Mouse (Mus musculus) midbrain, postnatal 0 days (tissue): Measurements from ENCODE around the gene Wdr83. TPM values are rescaled to one million over a fixed set of nuclear protein-coding genes. Genes with fewer than 3 reads are reported as not detected.

Experiments used
- ATAC-seq: fragments of 200-750 bp; cut with Nextera tagmentation; 2 replicates; pipeline ENCODE4 v1.8.0; 2017; ENCODE audit warnings: moderate number of reproducible peaks, mild to moderate bottlenecking, moderate TSS enrichment, moderate library complexity; ENCODE audit not compliant: low FRiP score
- DNase-seq: peaks from one replicate; pipeline ENCODE4 v3.0.0-alpha.2; 2015; ENCODE audit warnings: low spot score
- H3K27ac ChIP-seq: fragments of 300-500 bp; sonication (generic); 2 replicates; pipeline ENCODE4 v1.5.1; 2014; ENCODE audit warnings: low read depth, mild to moderate bottlenecking, low read length, mixed read lengths
- H3K27me3 ChIP-seq: fragments of 300-500 bp; sonication (generic); 2 replicates; pipeline ENCODE4 v1.6.1; 2014; ENCODE audit warnings: low read length, control low read depth, mixed read lengths; ENCODE audit not compliant: insufficient read depth
- H3K36me3 ChIP-seq: fragments of 300-500 bp; sonication (generic); 2 replicates; pipeline ENCODE4 v1.6.1; 2014; ENCODE audit warnings: low read length, control low read depth, mixed read lengths; ENCODE audit not compliant: insufficient read depth
- H3K4me1 ChIP-seq: fragments of 300-500 bp; sonication (generic); 2 replicates; pipeline ENCODE4 v1.6.1; 2014; ENCODE audit warnings: mild to moderate bottlenecking, control low read depth, antibody characterized with exemption, low read length, mixed read lengths; ENCODE audit not compliant: insufficient read depth
- H3K4me2 ChIP-seq: fragments of 300-500 bp; sonication (generic); 2 replicates; pipeline ENCODE4 v1.6.1; 2014; ENCODE audit warnings: low read depth, mild to moderate bottlenecking, low read length, mixed read lengths; ENCODE audit not compliant: poor library complexity, severe bottlenecking
- H3K4me3 ChIP-seq: fragments of 300-500 bp; sonication (generic); 2 replicates; pipeline ENCODE4 v1.5.1; 2014; ENCODE audit warnings: low read depth, mild to moderate bottlenecking, low read length, moderate library complexity
- H3K9ac ChIP-seq: fragments of 300-500 bp; sonication (generic); replicated peaks from 2 replicates; pipeline ENCODE4 v1.6.1; 2014; ENCODE audit warnings: mild to moderate bottlenecking, low read length, moderate library complexity, mixed read lengths; ENCODE audit not compliant: poor library complexity, severe bottlenecking
- H3K9me3 ChIP-seq: fragments of 300-500 bp; sonication (generic); 2 replicates; pipeline ENCODE4 v1.6.1; 2016; ENCODE audit warnings: low read length, control low read depth
- CTCF ChIP-seq: IDR thresholded peaks from 2 replicates; pipeline ENCODE4 v1.5.1; 2016; ENCODE audit warnings: antibody characterized with exemption, mild to moderate bottlenecking
- whole genome bisulfite sequencing: fragments of 180-500 bp; shearing (Covaris S2); extraction: QIAGEN DNeasy Blood & Tissue Kit; methylation state at CpG from one replicate; pipeline ENCODE4 v1.1.7; 2014; 5-methylcytosine and 5-hydroxymethylcytosine counted together
- polyA plus RNA-seq: library from polyadenylated mRNA; unstranded; fragments of >200 nt; fragmentation: Nextera tagmentation; extraction: Ambion mirVana; gene quantifications from 2 replicates; pipeline ENCODE4 v1.2.1, GENCODE M21; 2015
- total RNA-seq: library from RNA; depleted of rRNA; stranded (reverse); fragments of >200 nt; gene quantifications from 2 replicates; pipeline ENCODE4 v1.2.3, GENCODE M21; 2014

Gene Wdr83
- total and polyA plus RNA-seq, 2 experiments from 2014 or later, result 34.1 to 37.0 TPM

DNA sequence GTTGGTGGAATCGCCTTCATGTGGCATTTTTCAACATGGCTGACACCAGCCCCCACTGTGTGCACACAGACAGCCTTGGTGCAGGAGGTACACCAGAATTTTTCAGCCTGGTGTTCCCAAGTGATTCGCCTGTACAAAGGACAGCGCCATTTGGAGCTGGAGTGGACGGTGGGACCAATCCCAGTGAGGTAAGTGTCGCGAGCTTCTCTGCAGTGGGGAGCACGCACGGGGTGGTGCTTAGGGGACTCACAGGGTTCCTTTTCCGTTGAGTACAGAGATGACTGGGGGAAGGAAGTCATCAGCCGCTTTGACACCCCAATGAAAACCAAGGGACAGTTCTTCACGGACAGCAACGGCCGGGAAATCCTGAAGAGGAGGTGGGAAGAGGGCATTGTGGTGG, 13.9 kb upstream of the Wdr83 start:
- H3K4me1 ChIP-seq, result no peaks in the 10 kb centered on the region
- 96% methylated on average over 13 of the region's 13 CpGs for WGBS
- no peak overlapping the region for H3K4me2 ChIP-seq
- peaks cover 40% of the 10 kb centered on the region for H3K36me3 ChIP-seq
- no peak overlapping the region for H3K27ac ChIP-seq
- no peak overlapping the region for H3K9ac ChIP-seq
- ATAC-seq, result no peak
- H3K9me3 ChIP-seq, result no peaks in the 10 kb centered on the region
- TF ChIP-seq CTCF, result no peak
- H3K4me3 ChIP-seq, result no peak overlapping the region
- DNase-seq, result no peak
- no peaks in the 10 kb centered on the region for H3K27me3 ChIP-seq

DNA sequence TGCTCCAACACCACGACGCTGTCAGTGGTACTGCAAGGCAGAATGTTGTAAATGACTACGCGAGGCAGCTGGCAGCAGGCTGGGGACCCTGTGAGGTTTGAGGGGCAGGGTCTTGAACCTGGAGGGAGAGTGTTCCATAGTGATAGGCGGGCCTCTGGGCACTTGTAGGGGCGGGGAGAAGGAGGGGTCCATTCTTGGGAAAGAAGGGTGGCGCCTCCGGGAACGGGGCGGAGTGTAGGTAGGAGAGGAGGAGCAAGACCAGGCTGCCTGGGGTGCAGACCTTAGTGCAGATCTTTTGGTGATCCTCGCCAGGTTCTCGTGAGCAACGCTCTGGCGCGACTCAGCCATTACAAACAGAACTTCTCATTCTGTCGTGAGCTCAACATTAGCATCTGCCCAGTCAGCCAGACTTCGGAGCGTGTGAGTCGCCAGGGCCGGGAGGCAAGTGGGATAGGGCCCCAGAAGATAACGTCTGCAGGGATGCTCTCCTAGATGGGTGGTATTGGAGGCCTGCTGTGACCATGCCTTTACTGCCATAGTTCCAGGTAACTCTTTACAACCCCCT, 10.5 kb upstream of the Wdr83 start:
- Histone ChIP-seq H3K4me2 (no peak overlapping the region), H3K4me3 (no peak overlapping the region), H3K9ac (no peak overlapping the region), H3K27ac (no peak overlapping the region), H3K27me3 (no peaks in the 10 kb centered on the region), H3K9me3 (no peaks in the 10 kb centered on the region), H3K36me3 (peaks cover 22% of the 10 kb centered on the region), H3K4me1 (no peaks in the 10 kb centered on the region)
- ATAC-seq (no peak), DNase-seq (no peak)
- no peak for TF ChIP-seq CTCF
- 43% methylated on average over 21 of the region's 21 CpGs for WGBS

DNA sequence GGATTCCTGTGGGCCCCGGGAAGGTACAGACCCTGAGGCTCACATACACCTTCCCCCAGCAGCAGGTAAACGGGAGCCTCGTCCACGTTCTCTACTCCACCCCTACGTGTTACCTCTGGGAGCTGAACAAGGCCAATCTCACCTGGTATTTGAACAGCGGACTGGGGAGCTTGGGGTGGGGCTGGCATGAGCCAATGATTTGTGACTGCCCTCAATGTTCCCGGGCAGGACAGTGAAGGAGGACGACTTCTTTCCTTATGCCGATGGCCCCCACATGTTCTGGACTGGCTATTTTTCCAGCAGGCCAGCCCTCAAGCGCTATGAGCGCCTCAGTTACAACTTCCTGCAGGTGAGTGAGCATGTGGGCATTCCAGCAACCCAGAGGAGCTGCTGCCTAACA, 9.8 kb upstream of the Wdr83 start:
- 96% methylated on average over 11 of the region's 11 CpGs for WGBS
- ATAC-seq (no peak), DNase-seq (no peak)
- Histone ChIP-seq H3K4me3 (no peak overlapping the region), H3K27me3 (no peaks in the 10 kb centered on the region), H3K9me3 (no peaks in the 10 kb centered on the region), H3K4me2 (no peak overlapping the region), H3K36me3 (peaks cover 15% of the 10 kb centered on the region), H3K27ac (no peak overlapping the region), H3K4me1 (no peaks in the 10 kb centered on the region), H3K9ac (no peak overlapping the region)
- no peak for TF ChIP-seq CTCF

DNA sequence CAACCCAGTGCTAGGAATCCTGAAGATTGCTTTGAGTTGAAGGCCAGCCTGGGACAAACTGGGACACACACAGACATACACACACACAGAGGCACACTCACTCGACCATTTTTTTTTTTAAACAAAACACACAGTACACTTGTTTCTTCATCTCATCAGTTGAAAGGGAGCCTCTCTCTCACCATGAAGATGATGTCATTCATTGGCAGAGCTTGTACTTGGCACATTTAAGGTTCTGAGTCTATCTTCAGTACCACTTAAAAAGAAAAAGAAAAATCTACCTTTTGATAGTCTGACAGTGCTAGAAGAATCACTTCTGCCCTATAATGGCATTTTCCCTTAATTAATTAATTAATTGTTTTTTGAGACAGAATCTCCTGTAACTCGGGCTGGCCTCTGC, 7.7 kb upstream of the Wdr83 start:
- no peaks in the 10 kb centered on the region for H3K9me3 ChIP-seq
- H3K4me3 ChIP-seq, result no peak overlapping the region
- TF ChIP-seq CTCF, result no peak
- no peak overlapping the region for H3K9ac ChIP-seq
- WGBS, result 85% methylated on average over 2 of the region's 2 CpGs
- H3K27me3 ChIP-seq, result no peaks in the 10 kb centered on the region
- DNase-seq (no peak), ATAC-seq (no peak)
- H3K36me3 ChIP-seq, result peaks cover 5% of the 10 kb centered on the region
- H3K4me2 ChIP-seq, result no peak overlapping the region
- H3K27ac ChIP-seq, result no peak overlapping the region
- H3K4me1 ChIP-seq, result no peaks in the 10 kb centered on the region

DNA sequence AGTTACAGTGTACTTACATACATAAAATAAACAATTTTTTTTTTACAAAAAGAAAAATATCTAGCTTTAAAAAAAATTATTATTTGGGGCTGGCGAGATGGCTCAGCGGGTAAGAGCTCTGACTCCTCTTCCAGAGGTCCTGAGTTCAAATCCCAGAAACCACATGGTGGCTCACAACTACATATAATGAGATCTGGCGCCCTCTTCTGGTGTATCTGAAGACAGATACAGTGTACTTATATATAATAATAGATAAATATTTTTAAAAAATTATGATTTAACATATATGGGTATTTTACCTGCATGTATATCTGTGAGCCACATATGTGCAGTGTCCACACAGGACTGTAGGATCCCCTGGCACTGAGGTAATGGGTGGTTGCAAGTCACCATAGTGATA, 5.1 kb upstream of the Wdr83 start:
- Histone ChIP-seq H3K4me2 (no peak overlapping the region), H3K36me3 (no peaks in the 10 kb centered on the region), H3K27ac (no peak overlapping the region), H3K9me3 (no peaks in the 10 kb centered on the region), H3K27me3 (no peaks in the 10 kb centered on the region), H3K4me3 (no peak overlapping the region), H3K9ac (no peak overlapping the region), H3K4me1 (no peaks in the 10 kb centered on the region)
- 83% methylated on average over 3 of the region's 3 CpGs for WGBS
- ATAC-seq (no peak), DNase-seq (no peak)
- peak; percentile 25 for TF ChIP-seq CTCF

DNA sequence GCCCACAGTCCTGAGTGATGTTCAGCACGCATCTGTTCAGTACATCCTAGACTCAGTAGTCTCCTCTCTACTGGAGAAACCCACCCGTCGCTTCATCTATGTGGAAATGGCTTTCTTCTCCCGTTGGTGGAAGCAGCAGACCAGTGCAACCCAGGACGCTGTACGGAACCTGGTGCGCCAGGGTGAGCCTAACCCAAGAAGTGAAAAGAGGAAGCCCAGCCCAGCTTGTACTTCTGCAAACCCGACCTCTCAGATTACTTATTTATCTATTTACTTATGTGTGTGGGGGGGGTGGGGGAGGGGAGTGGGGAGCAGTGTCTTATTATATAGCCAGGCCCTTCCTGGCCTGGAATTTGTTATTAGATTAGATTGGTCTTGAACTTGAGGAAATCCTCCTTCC, 3.5 kb upstream of the Wdr83 start:
- Histone ChIP-seq H3K9ac (no peak overlapping the region), H3K9me3 (no peaks in the 10 kb centered on the region), H3K27ac (no peak overlapping the region), H3K4me3 (no peak overlapping the region), H3K4me2 (no peak overlapping the region), H3K4me1 (0 out of 2 replicates have a peak, but pooled peaks cover 3% of the 10 kb centered on the region), H3K36me3 (no peaks in the 10 kb centered on the region), H3K27me3 (no peaks in the 10 kb centered on the region)
- DNase-seq (no peak), ATAC-seq (no peak)
- WGBS, result 93% methylated on average over 8 of the region's 8 CpGs
- no peak for TF ChIP-seq CTCF
